Mouse (Mus musculus): ENCODE measurements around the gene Sort1.

- TF ChIP-seq CTCF (IDR thresholded peaks at IDR 0.05; ENCODE audit: low read depth, low read length) = no peak
- no peak for TF ChIP-seq GATA1 (IDR thresholded peaks at IDR 0.05; ENCODE audit: borderline replicate concordance, low read length)
Observed at GRCm38 (mm10) chr3:108256719-108257637, 26.9 kb upstream of the Sort1 start, which contains the start of gene Psma5.

Measured in G1E (cell line).